In genomic region chr4:130726118-130726517, GRCm38 (mm10) we compare ENCODE assay signal across 12 mouse cellular contexts.
A peak's percentile ranks its signal among the peaks of the same experiment; 100 is the strongest.
DNase-seq lines count a peak whose midpoint lies in the region; ATAC-seq lines count a peak whose summit lies in the region.
"Had no signal": no experiment of that assay in that cellular context is flagged by ENCODE, and none has a peak within 500 bp of the region (broad histone marks: within the 10 kb centered on the region; RNA-seq: fewer than 3 reads in every experiment).

No protein-coding gene starts in this region.

- 81% methylated on average over 3 of the region's 3 CpGs for WGBS in liver, embryonic 12.5 days (ENCODE audit: insufficient replicate concordance)
- 90% methylated on average over 3 of the region's 3 CpGs for whole genome bisulfite sequencing in liver, embryonic 11.5 days
- 22% methylated on average over 3 of the region's 3 CpGs for WGBS in hindbrain, embryonic 14.5 days
- WGBS in neural tube, embryonic 14.5 days: 45% methylated on average over 3 of the region's 3 CpGs

- H3K9ac ChIP-seq in liver, embryonic 12.5 days: no peak overlapping the region
- no peak overlapping the region for H3K9ac ChIP-seq in liver, embryonic 11.5 days (ENCODE audit: low read depth, low read length)
- H3K9ac ChIP-seq in hindbrain, embryonic 14.5 days: no peak overlapping the region
- 0 out of 2 replicates have a peak overlapping the region, but pooled peaks have one; percentile 16 for H3K9ac ChIP-seq in neural tube, embryonic 14.5 days (replicated peaks; ENCODE audit: low read depth, low read length)
- H3K9ac ChIP-seq: limb, embryonic 12.5 days had no signal

- peaks cover 84% of the 10 kb centered on the region for H3K36me3 ChIP-seq in liver, embryonic 12.5 days
- H3K36me3 ChIP-seq in liver, embryonic 11.5 days (ENCODE audit: control insufficient read depth, insufficient read depth, low read length): peaks cover 19% of the 10 kb centered on the region
- H3K36me3 ChIP-seq in hindbrain, embryonic 14.5 days (replicated peaks; ENCODE audit: control insufficient read depth, insufficient read depth): peaks cover 20% of the 10 kb centered on the region; the same call in 1 of the 2 replicates
- H3K36me3 ChIP-seq in neural tube, embryonic 14.5 days (ENCODE audit: control insufficient read depth, insufficient read depth, low read length): no peaks in the 10 kb centered on the region; the same call in 1 of the 2 replicates

- DNase-seq in cerebellum, postnatal 14 days: peak; percentile 26 to 44
- no peak for DNase-seq in liver, embryonic 11.5 days (ENCODE audit: low spot score)
- DNase-seq in hindbrain, embryonic 14.5 days (ENCODE audit: low spot score): no peak
- DNase-seq in yolk sac, embryonic 10.5 days (ENCODE audit: low spot score): no peak
- no peak for DNase-seq in adrenal gland, postnatal 10 days
- DNase-seq: adrenal gland, postnatal 36 days; heart, postnatal 14 days had no signal

- H3K4me3 ChIP-seq in liver, embryonic 12.5 days: no peak overlapping the region
- no peak overlapping the region for H3K4me3 ChIP-seq in liver, embryonic 11.5 days (ENCODE audit: low read depth, low read length)
- H3K4me3 ChIP-seq in hindbrain, embryonic 14.5 days (replicated peaks; ENCODE audit: low read length): no peak overlapping the region
- H3K4me3 ChIP-seq in neural tube, embryonic 14.5 days (ENCODE audit: low read depth, low read length): no peak overlapping the region
- H3K4me3 ChIP-seq: limb, embryonic 12.5 days had no signal

- no peaks in the 10 kb centered on the region for H3K9me3 ChIP-seq in liver, embryonic 12.5 days (replicated peaks)
- H3K9me3 ChIP-seq in liver, embryonic 11.5 days (ENCODE audit: control insufficient read depth, low read length): no peaks in the 10 kb centered on the region
- H3K9me3 ChIP-seq in hindbrain, embryonic 14.5 days (ENCODE audit: control insufficient read depth, low read length): no peaks in the 10 kb centered on the region
- no peaks in the 10 kb centered on the region for H3K9me3 ChIP-seq in neural tube, embryonic 14.5 days (ENCODE audit: control insufficient read depth, low read length)
- H3K9me3 ChIP-seq: limb, embryonic 12.5 days had no signal

- no peak for ATAC-seq in cerebellum, adult (ENCODE audit: insufficient number of reproducible peaks, low FRiP score, low TSS enrichment)
- ATAC-seq in liver, embryonic 12.5 days: no peak
- no peak for ATAC-seq in liver, embryonic 11.5 days (replicated peaks; ENCODE audit: low FRiP score)
- no peak; the same call in 1 of the 2 replicates for ATAC-seq in hindbrain, embryonic 14.5 days (ENCODE audit: low FRiP score)
- ATAC-seq in neural tube, embryonic 14.5 days (ENCODE audit: low read depth): no peak
- ATAC-seq: intestine, postnatal 0 days had no signal

- no peak overlapping the region for H3K4me2 ChIP-seq in liver, embryonic 12.5 days
- no peak overlapping the region for H3K4me2 ChIP-seq in liver, embryonic 11.5 days
- H3K4me2 ChIP-seq in hindbrain, embryonic 14.5 days (replicated peaks): no peak overlapping the region
- H3K4me2 ChIP-seq in neural tube, embryonic 14.5 days (ENCODE audit: low read depth, low read length): no peak overlapping the region
- H3K4me2 ChIP-seq: limb, embryonic 12.5 days had no signal

- peak overlapping the region; percentile 42; the same call in 1 of the 2 replicates for H3K27ac ChIP-seq in liver, embryonic 12.5 days
- no peak overlapping the region for H3K27ac ChIP-seq in liver, embryonic 11.5 days (ENCODE audit: low read depth, low read length)
- 0 out of 2 replicates have a peak overlapping the region, but pooled peaks have one; percentile 23 for H3K27ac ChIP-seq in hindbrain, embryonic 14.5 days
- H3K27ac ChIP-seq in neural tube, embryonic 14.5 days (ENCODE audit: low read depth, low read length): no peak overlapping the region
- H3K27ac ChIP-seq: limb, embryonic 12.5 days had no signal

- H3K27me3 ChIP-seq in liver, embryonic 12.5 days (replicated peaks): no peaks in the 10 kb centered on the region
- H3K27me3 ChIP-seq in liver, embryonic 11.5 days (replicated peaks; ENCODE audit: control insufficient read depth, insufficient read depth, low read length): no peaks in the 10 kb centered on the region
- H3K27me3 ChIP-seq in hindbrain, embryonic 14.5 days (ENCODE audit: control insufficient read depth, insufficient read depth, low read length): no peaks in the 10 kb centered on the region
- no peaks in the 10 kb centered on the region for H3K27me3 ChIP-seq in neural tube, embryonic 14.5 days (ENCODE audit: control insufficient read depth, insufficient read depth, low read length)
- H3K27me3 ChIP-seq: limb, embryonic 12.5 days had no signal

- peaks cover 53% of the 10 kb centered on the region for H3K4me1 ChIP-seq in liver, embryonic 12.5 days
- H3K4me1 ChIP-seq in liver, embryonic 11.5 days (replicated peaks; ENCODE audit: control insufficient read depth, insufficient read depth, low read length): peaks cover 17% of the 10 kb centered on the region
- H3K4me1 ChIP-seq in hindbrain, embryonic 14.5 days (replicated peaks; ENCODE audit: control insufficient read depth, insufficient read depth, low read length): peaks cover 15% of the 10 kb centered on the region
- H3K4me1 ChIP-seq in neural tube, embryonic 14.5 days (ENCODE audit: control insufficient read depth, insufficient read depth, low read length): peaks cover 22% of the 10 kb centered on the region

Comparison
In these comparisons a context has a peak if more than half of its experiments do, and no peak if none do; other contexts are left out.
1. H3K27ac ChIP-seq: peak in liver, embryonic 12.5 days (single experiment) and hindbrain, embryonic 14.5 days (single experiment); none in liver, embryonic 11.5 days (single experiment) and neural tube, embryonic 14.5 days (single experiment).
2. DNase-seq: peak in cerebellum, postnatal 14 days (2 of 2); none in liver, embryonic 11.5 days (single experiment), hindbrain, embryonic 14.5 days (single experiment), yolk sac, embryonic 10.5 days (single experiment) and adrenal gland, postnatal 10 days (single experiment).